Comparison of ENCODE assay signal across 20 mouse cellular contexts in the genomic region with DNA sequence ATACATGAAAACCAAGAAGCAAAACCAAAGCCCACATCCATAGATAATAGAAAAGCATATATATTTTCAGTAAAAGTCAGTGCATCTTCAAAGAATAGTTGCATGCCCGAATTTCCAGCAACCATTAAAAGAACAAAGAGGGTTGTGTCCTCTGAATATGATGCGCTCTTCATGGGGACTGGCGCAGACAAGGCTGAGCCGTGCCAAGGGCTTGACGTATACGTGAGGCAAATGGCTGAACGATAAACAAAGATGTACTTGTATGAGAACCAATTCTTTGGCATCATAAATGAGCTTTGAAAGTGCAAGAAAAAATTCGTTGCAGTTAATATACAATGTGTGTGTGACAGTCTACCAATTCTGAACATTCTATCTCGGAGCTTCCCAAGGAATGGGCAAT. TPM values are rescaled to one million over a fixed set of nuclear protein-coding genes. Genes with fewer than 3 reads are reported as not detected.
"Had no signal": no experiment of that assay in that cellular context is flagged by ENCODE, and none has a peak within 500 bp of the region (broad histone marks: within the 10 kb centered on the region; RNA-seq: fewer than 3 reads in every experiment).

No protein-coding gene starts in this region.

- DNase-seq: kidney, adult 11 months; kidney, adult 9 months; kidney, postnatal 36 days; lung, postnatal 14 days; right cerebral cortex, adult 18-20 months; right cerebral cortex, postnatal 25 days; thymus, adult 2 months; thymus, postnatal 25 days had no signal

- H3K4me2 ChIP-seq: limb, embryonic 13.5 days; midbrain, embryonic 12.5 days; neural tube, embryonic 15.5 days had no signal

- H3K27ac ChIP-seq: kidney, postnatal 0 days; limb, embryonic 13.5 days; liver, embryonic 14.5 days; midbrain, embryonic 12.5 days had no signal

- H3K9me3 ChIP-seq: limb, embryonic 13.5 days; midbrain, embryonic 12.5 days; neural tube, embryonic 15.5 days had no signal

- ATAC-seq: hindbrain, embryonic 16.5 days had no signal

- H3K9ac ChIP-seq: limb, embryonic 13.5 days; liver, embryonic 14.5 days; midbrain, embryonic 12.5 days; neural tube, embryonic 15.5 days had no signal

- H3K36me3 ChIP-seq: limb, embryonic 13.5 days; midbrain, embryonic 12.5 days; neural tube, embryonic 15.5 days had no signal

- H3K27me3 ChIP-seq: limb, embryonic 13.5 days; midbrain, embryonic 12.5 days; neural tube, embryonic 15.5 days had no signal

- H3K4me1 ChIP-seq: midbrain, embryonic 12.5 days; neural tube, embryonic 15.5 days had no signal

- H3K4me3 ChIP-seq: limb, embryonic 13.5 days; midbrain, embryonic 12.5 days; myocyte; neural tube, embryonic 15.5 days had no signal

RNA-seq across cellular contexts. Expression of gene Gm49387, which starts 40.6 kb away (rescaled TPM):
- total RNA-seq: liver, adult 2 months; megakaryocyte-erythroid progenitor cell, adult 5-6 weeks had no signal
- polyA plus RNA-seq: kidney, postnatal 0 days; myocyte; neural tube, embryonic 11.5 days; small intestine, adult 2 months; thymus, adult 2 months; urinary bladder, adult 2 months had no signal
